Mouse (Mus musculus) erythroblast, embryonic 14.5 days (primary cell): ENCODE results near the gene Esyt3. TPM values are rescaled to one million over a fixed set of nuclear protein-coding genes. Genes with fewer than 3 reads are reported as not detected.

Experiments used
- H3K27me3 ChIP-seq: 2 replicates; pipeline ENCODE4 v1.6.1; 2012; ENCODE audit warnings: inconsistent platforms; ENCODE audit not compliant: control insufficient read depth
- H3K36me3 ChIP-seq: 2 replicates; pipeline ENCODE4 v1.6.1; 2012; ENCODE audit warnings: mild to moderate bottlenecking, inconsistent platforms; ENCODE audit not compliant: control insufficient read depth
- H3K4me1 ChIP-seq: 2 replicates; pipeline ENCODE4 v1.6.1; 2012; ENCODE audit warnings: inconsistent platforms; ENCODE audit not compliant: control insufficient read depth
- H3K4me3 ChIP-seq: replicated peaks from 2 replicates; pipeline ENCODE3; 2012; ENCODE audit warnings: moderate library complexity, mild to moderate bottlenecking, inconsistent platforms
- H3K9me3 ChIP-seq: 2 replicates; pipeline ENCODE4 v1.6.1; 2012; ENCODE audit warnings: low read length, inconsistent platforms, mixed read lengths; ENCODE audit not compliant: control insufficient read depth
- GATA1 ChIP-seq: IDR thresholded peaks from 2 replicates; pipeline ENCODE4 v1.6.1; 2012; ENCODE audit warnings: low read length, inconsistent platforms, mixed read lengths
- TAL1 ChIP-seq: IDR thresholded peaks from 3 replicates; pipeline ENCODE4 v1.6.1; 2012; ENCODE audit warnings: low read length, inconsistent platforms, mixed read lengths
- polyA plus RNA-seq: library from polyadenylated mRNA; stranded (reverse); fragments of >175 nt; gene quantifications from 2 replicates; pipeline ENCODE4 v1.2.3, GENCODE M21; 2012

Gene Esyt3
- polyA plus RNA-seq = not detected in 2 replicates

DNA sequence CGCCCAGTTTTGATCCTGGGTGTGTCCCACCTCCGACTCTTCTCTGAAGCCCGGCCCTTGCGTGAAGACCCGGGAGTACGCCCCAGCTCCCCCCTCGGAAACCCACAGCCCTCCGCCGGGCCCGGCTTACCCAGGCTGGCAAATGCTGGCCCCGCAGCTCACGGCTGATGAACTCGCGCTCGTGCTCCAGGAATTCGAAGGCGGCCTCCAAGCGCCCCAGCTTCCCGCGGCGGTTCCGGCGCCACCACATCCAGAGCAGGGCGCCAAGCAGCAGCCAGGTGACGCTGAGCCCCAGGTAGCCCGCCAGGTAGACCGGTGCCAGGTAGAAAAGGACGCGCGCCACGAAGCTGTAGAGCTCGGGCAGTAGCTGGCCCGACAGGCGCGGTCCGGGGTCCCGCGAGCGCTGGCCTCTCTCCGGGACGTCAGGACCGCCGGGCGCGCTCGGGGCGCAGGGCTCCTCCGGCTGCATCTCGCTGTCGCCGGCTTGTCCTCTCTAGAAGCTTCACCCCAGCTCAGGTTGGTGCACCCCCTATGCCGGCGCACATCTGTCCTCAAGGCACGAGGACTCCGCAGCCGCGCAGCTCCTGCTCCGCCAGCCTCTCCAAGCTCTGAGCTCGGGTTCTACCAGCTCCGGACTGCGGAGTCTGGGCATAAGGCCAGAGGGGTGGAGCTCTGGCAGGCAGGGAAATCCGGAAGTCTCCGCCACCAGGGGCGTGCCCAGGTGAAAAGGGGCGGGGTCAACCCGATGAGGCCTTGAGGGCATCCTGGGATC lies at the start of gene Esyt3:
TSS of gene Esyt3 (minus strand) at position 637 of the 772 bp plus-strand sequence.
- Histone ChIP-seq H3K27me3 (peaks cover 47% of the 10 kb centered on the region), H3K4me1 (no peaks in the 10 kb centered on the region; the same call in 1 of the 2 replicates), H3K36me3 (no peaks in the 10 kb centered on the region), H3K9me3 (no peaks in the 10 kb centered on the region), H3K4me3 (no peak within 1 kb of the TSS)
- no peak for TF ChIP-seq GATA1

- H3K4me1 ChIP-seq = no peaks in the 10 kb centered on the region
- no peaks in the 10 kb centered on the region for H3K9me3 ChIP-seq
- H3K36me3 ChIP-seq = no peaks in the 10 kb centered on the region
- no peaks in the 10 kb centered on the region for H3K27me3 ChIP-seq
- no peak overlapping the region for H3K4me3 ChIP-seq
- TF ChIP-seq TAL1 (no peak), GATA1 (no peak)
Measured at GRCm38 (mm10) chr9:99401288-99401974, 43.1 kb upstream of the Esyt3 start.

DNA sequence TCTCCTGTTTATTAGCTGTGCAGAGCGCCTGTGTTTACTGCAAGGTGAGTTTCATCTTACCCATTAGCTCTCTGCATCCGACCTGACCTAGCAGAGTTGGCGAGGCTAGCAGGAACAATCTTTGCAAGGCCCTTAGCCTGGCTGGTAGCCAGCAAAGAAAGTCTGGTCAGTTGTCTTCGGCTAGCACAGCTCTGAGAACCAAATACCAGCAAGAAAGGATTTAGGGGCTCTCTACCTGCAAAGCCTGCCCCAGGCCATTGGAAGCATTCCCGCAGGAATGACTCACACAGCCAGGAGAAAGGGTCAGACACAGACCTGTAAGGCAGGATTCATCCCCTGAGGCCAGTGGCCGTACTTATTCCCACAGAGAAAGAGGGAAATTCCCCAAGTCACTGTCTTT lies 42.4 kb upstream of the Esyt3 start:
- H3K4me3 ChIP-seq = no peak overlapping the region
- no peaks in the 10 kb centered on the region for H3K27me3 ChIP-seq
- TF ChIP-seq GATA1 (no peak), TAL1 (no peak)

GRCm38 (mm10) chr9:99397056-99397815 lies 38.9 kb upstream of the Esyt3 start:
- no peaks in the 10 kb centered on the region for H3K4me1 ChIP-seq
- no peaks in the 10 kb centered on the region for H3K27me3 ChIP-seq
- H3K9me3 ChIP-seq = no peaks in the 10 kb centered on the region
- no peak overlapping the region for H3K4me3 ChIP-seq
- no peak for TF ChIP-seq TAL1
- no peak for TF ChIP-seq GATA1
- no peaks in the 10 kb centered on the region; the same call in 1 of the 2 replicates for H3K36me3 ChIP-seq

More for the DNA sequence above, 42.4 kb upstream of the Esyt3 start:
- H3K9me3 ChIP-seq = no peaks in the 10 kb centered on the region
- H3K4me1 ChIP-seq = no peaks in the 10 kb centered on the region
- no peaks in the 10 kb centered on the region for H3K36me3 ChIP-seq

- Histone ChIP-seq H3K27me3 (no peaks in the 10 kb centered on the region), H3K4me3 (no peak overlapping the region), H3K36me3 (no peaks in the 10 kb centered on the region; the same call in 1 of the 2 replicates), H3K9me3 (no peaks in the 10 kb centered on the region), H3K4me1 (no peaks in the 10 kb centered on the region)
- TF ChIP-seq TAL1 (no peak), GATA1 (no peak)
Measured at GRCm38 (mm10) chr9:99394366-99394765, 36.0 kb upstream of the Esyt3 start.

DNA sequence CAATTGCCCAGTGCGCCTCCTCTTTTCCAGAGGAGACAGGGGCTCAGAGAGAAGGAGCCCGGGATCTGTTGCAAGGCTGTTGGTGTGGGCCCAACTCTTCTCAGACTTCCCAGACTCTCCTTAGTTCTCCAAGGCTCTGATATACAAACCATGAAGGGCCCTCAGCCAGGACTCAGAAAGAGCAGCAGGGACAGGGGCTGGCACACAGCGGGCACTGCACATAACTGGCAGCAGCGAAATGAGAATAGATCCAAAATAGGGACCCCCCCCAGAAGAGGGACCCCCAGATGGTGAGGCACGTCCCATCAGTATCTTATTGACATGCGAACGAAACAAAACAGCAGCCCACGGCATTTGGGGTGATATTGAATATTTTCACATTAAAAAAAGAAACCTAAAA lies 34.8 kb upstream of the Esyt3 start:
- H3K4me1 ChIP-seq = no peaks in the 10 kb centered on the region
- no peak overlapping the region for H3K4me3 ChIP-seq
- no peaks in the 10 kb centered on the region for H3K9me3 ChIP-seq
- no peaks in the 10 kb centered on the region for H3K27me3 ChIP-seq
- no peaks in the 10 kb centered on the region; the same call in 1 of the 2 replicates for H3K36me3 ChIP-seq
- TF ChIP-seq TAL1 (no peak), GATA1 (no peak)

- Histone ChIP-seq H3K4me1 (no peaks in the 10 kb centered on the region), H3K27me3 (no peaks in the 10 kb centered on the region), H3K36me3 (no peaks in the 10 kb centered on the region; the same call in 1 of the 2 replicates), H3K9me3 (no peaks in the 10 kb centered on the region), H3K4me3 (no peak overlapping the region)
- no peak for TF ChIP-seq TAL1
- no peak for TF ChIP-seq GATA1
Measured at GRCm38 (mm10) chr9:99391557-99391956, 33.2 kb upstream of the Esyt3 start.

DNA sequence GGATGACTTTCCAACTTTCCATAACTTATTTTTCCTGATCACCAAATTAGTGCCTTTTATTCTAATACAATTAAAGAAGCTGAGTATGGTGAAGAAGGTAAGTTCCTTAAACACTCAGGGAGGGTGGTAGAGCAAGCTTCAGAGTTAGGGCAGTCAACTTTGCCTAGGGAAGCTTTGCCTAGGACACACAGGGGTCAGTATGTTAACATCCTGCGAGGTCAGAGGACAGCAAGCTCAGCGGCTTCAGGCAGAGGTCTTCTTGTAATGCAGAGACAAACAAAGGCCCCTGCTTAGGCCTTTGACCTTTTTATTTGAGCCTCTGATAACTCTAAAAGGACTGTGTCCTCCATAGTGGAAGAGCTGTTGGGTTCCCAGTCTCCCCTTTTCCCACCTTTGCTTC lies 32.4 kb upstream of the Esyt3 start:
- no peaks in the 10 kb centered on the region for H3K9me3 ChIP-seq
- H3K4me1 ChIP-seq = no peaks in the 10 kb centered on the region
- no peaks in the 10 kb centered on the region; the same call in 1 of the 2 replicates for H3K36me3 ChIP-seq
- TF ChIP-seq TAL1 (no peak), GATA1 (no peak)
- no peaks in the 10 kb centered on the region for H3K27me3 ChIP-seq
- no peak overlapping the region for H3K4me3 ChIP-seq

DNA sequence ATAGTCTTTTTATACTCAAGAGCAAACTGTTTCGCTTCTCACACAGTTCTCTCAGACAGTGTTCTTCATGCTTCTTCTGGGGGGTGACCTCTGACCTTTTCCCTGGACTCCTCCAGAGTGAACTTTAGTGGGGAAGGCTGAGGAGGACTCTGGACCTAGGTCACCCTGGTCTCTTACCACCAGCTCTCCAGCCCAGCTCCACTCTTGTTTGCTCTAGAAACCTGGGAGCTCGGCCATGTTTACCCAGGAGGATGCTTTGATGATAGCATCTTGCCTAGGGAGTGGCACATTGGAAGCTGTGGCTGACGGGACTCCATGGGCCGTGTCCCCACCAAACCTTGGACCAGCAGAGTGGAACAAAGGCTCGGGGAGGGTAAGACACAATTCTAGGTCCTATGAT lies 31.8 kb upstream of the Esyt3 start:
- Histone ChIP-seq H3K27me3 (no peaks in the 10 kb centered on the region), H3K9me3 (no peaks in the 10 kb centered on the region), H3K4me3 (no peak overlapping the region), H3K36me3 (no peaks in the 10 kb centered on the region; the same call in 1 of the 2 replicates), H3K4me1 (no peaks in the 10 kb centered on the region)
- no peak for TF ChIP-seq TAL1
- no peak for TF ChIP-seq GATA1
